Mouse (Mus musculus) cerebellum, adult 9-10 months (tissue): Measurements from ENCODE around the gene Nacc1.
A peak's percentile ranks its signal among the peaks of the same experiment; 100 is the strongest.

ENCODE experiments used
- DNase-seq: peaks from one replicate; pipeline ENCODE4 v3.0.0; 2022

Gene Nacc1

DNA sequence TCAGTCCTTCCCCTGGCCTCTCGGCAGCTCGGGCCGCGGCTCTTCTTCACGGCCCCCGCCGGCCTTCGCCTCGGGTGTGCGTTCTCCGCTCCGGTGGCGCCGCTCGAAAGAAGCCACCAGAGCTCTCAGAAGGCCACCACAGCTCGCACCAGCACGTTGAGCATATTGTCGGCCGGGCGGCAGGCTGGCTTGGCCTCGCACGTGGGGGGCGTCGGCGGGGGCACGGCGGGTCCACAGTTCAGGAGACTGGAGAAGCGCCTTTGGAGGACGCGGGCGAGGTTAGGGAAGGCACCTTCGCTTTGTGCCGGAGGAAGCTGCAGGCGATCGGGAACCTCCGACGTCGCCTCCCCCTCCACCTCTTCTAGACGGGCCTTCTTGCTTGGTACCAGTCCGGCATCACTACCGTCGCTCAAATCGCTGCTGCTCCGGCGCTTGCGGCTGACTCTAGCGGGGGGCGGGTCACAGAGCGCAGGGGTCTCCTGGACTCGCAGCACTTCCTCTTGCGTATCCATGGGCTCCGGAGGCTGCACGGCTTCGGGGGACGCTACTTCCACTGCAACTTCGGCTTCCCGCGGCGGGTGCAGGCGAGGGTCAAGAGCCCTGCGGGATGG lies 25.6 kb downstream of the Nacc1 start:
- no peak for DNase-seq

- DNase-seq: peak; percentile 76
These were observed 26.2 kb downstream of the Nacc1 start for GRCm38 (mm10) chr8:84661458-84661871.

GRCm38 (mm10) chr8:84660819-84661457 lies 26.7 kb downstream of the Nacc1 start:
- DNase-seq: no peak

- no peak for DNase-seq
These were observed 27.5 kb downstream of the Nacc1 start for GRCm38 (mm10) chr8:84659936-84660818.

DNA sequence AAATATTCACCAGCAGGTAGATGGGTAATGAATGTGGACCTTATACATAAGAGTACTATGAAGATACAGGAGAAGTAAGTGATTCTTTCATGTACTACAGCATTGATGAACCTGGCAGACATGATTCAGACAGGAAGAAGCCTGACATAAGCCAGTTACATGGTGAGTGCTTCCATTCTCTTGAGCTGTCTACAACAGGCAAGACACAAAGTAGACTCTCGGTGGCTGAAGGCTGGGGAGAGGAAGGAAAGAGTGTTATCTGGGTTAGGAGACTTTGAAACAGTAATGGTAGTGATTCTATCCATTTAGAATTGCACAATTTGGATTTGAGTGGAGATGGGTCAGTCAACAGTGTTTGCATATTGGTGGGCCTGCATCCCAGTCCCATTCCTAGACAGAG lies 28.7 kb downstream of the Nacc1 start:
- no peak for DNase-seq

DNA sequence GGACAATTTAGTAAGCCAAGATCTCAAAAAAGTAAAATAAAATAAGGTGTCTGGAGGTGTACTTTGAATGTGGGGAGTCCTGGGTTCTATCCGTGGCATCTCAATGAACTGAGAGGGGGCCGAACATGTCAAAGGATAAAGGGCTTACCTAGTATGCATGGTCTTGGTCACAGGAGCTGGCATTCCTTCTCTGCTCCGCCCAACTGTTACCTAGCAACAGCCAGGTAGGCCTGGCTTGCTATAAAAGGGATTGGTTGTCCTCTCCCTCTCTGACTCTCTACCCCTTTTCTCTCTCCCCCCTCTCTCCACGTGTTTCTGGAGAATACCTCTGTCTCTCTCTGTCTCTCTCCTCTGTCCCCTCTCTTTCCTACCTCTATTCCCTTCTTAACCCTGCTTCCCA lies 30.0 kb downstream of the Nacc1 start:
- DNase-seq: no peak

DNA sequence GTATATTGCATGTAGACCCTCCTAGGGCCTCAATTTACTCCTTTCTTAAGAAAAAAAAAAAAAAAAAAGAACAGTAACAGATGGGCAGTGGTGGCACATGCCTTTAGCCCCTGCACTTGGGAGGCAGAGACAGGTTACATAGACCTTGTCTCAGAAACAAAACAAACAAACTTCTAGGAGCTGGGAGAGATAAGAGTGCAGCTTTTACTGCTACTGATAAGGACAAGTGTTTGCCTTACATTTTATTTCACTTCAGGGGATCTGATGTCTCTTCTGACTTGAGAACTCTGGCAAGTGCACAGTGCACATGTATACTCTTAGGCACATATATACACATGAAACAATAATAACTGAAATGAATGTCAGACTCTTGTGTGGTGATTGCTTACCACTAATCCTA lies 30.5 kb downstream of the Nacc1 start:
- no peak for DNase-seq

DNA sequence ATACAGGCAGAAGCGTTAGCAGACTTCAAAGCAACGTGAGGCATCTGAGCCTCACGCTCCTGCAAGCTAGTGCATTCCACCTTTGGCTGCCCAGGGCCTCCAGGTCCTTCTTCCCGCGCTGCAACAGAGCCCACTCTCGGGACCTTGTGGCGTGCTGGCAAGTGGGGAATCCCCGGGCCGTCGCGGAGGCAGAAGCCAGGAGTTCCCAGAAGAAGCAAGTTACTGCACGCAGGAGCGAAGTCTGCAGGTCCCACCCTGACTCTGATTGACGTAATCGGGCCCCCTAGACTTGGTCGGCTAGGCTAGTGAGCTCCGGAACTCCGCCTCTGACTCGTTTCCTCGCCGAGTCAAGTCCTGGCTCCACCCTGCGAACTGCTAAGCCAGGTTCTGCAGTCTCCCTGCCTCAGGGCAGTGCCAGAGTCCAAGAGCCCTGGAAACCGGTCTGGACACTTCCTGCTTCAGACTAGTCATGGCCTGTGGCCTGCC lies 31.0 kb downstream of the Nacc1 start:
- no peak for DNase-seq

GRCm38 (mm10) chr8:84656191-84656525 lies 31.5 kb downstream of the Nacc1 start:
- DNase-seq: no peak

GRCm38 (mm10) chr8:84655336-84656190 lies 32.1 kb downstream of the Nacc1 start:
- DNase-seq: no peak

DNA sequence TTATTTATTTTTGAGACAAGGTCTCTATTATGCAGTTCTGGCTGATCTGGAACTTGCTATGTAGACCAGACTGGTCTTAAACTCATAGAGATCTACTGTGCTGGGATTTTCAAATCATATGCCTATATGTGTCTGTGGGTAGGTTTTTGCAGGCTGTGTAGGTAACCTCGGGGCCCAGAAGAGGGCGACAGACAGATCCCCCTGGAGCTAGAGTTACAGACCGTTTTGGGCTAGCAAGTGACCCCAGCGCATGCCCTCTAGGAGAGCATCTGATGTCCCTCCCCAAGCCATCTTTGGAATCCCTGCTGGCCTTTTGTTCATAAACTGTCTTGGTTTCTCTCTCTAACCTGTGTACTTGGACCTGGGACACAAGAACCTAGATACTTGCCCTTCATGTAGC lies 33.1 kb downstream of the Nacc1 start:
- DNase-seq: no peak

DNA sequence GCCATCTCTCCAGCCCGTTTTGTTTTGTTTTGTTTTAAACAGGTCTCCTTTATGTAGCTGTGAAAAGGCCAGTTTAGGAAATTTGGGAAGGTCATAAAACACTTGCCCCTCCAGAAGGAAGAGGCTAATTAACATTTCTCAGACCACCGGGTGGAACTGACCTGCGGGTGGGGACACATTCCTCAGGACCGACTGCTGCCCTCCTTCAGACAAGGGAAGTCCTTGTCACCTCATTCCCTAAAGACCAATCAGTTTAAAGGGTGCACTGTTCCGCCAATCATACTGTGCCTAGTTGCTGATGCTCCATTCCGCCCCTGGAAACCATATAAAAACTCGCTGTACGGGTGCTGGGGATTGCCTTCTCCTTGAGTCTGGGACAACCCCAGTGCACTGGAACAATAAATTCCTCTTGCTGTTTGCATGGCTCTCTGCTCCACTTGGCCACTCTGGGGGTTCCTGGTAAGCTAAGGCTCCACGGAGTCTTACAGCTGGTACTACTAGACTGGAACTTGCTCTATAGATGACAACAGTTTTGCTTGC lies 34.5 kb downstream of the Nacc1 start:
- DNase-seq: no peak

DNA sequence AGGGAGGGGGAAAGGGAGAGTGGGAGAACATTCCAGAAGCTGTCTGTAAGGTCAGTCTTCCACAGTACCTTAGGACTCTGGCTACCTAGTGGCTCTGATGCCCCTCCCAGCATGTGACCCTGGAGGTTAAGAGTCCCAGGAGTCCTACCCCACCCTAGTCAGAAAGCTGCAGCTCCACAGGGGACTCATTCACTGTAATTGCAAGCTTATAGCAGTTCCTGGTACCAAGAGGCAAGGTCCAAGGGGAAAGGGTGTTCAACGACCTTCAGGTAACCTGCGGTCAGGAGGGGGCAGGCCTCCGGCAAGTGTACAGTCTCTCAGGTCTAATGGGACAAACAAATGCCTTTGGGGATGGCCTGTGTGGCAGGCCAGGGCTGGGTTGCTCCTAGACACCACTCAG lies 37.4 kb downstream of the Nacc1 start:
- DNase-seq: no peak

DNA sequence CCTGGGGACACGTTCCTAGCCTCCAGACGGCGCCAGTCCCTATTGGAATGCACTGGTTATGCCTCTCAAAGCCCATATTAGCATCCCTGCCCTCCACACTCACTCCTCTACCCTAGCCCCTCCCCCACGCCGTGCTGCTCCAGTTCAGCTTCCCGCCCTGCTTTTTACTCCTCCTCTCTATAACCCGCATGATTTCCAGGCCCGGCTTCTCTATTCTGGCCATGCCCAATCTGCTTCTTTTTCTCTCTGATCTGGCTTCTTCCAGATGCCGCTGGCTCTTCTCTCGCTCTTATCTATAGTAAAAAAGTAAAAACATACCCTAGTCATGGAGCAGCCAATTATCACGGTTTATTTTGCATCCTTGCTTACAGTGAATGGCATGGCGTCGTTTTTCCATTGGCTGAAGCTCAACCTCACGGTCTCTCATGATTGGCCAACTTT lies 40.2 kb downstream of the Nacc1 start:
- no peak for DNase-seq

DNA sequence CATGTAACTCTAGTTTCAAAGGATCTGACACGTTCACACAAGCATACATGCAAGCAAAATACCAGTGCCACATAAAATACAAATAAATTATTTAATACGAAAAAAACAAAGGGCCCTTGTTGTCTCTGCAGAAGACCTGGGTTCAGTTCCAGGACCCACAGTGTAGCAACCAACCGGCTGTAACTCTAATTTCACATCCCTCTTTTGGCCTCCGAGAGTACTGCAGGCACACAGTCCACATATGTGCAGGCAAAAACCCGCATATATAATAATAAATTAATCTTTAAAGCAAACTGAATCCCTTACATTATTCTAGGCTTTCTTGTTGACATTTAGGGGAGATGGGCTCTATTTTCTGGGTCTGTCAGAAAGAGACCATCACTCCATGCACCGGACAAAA lies 40.9 kb downstream of the Nacc1 start:
- DNase-seq: no peak

DNA sequence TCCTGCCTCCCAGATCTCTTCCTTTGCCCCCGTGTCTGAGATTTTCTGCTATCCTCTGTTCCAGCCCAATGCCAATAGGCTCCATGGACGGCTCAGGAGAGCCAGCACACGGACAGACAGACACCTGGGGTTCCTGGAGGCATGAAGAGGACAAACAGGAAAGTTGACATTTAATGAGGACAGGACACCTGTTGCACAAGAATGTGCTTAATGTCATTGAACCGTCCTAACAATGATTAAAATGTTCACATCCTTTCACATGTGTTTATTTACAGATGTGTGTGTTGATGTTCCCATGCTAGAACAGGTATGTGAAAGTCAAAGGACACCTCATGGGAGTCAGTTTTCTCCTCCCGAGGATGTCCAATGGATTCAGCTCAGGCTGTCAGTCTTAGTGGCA lies 44.6 kb downstream of the Nacc1 start:
- no peak for DNase-seq

GRCm38 (mm10) chr8:84641578-84642361 lies 45.9 kb downstream of the Nacc1 start:
- DNase-seq: no peak

- peak; percentile 52 for DNase-seq
These were observed 46.9 kb downstream of the Nacc1 start for GRCm38 (mm10) chr8:84640617-84641294.

DNA sequence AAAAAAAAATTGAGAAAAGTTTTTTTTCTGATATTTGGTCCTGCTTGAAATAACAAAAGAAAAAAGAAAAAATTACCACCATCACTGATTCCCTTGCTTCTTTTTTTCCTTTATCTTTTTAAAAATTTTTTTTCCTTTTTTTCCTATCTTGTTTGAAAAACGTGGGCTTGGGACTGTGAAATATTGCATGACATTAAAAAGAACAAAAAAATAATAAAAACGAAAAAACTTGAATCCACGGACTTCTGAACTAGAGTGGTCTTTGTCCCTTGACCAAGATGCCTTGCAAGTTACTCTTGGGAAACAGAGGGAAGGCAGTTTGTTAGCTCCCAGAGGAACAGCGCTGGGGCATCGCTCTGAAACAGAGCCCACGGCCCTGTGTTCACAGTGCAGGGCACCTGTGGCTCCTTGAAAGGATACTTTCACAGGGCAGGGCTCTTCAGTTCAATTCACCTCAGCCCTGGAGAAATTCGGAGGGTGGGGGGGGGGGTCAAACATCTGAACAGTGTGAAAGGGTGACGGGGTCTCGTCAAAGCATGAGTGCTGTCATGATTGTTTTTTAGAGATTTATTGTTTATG lies 47.6 kb downstream of the Nacc1 start:
- peak; percentile 49 for DNase-seq

- DNase-seq: peak; percentile 93
These were observed 48.3 kb downstream of the Nacc1 start for GRCm38 (mm10) chr8:84639162-84640009.
